Comparison of ENCODE assay signal across 9 mouse cellular contexts in the genomic region with DNA sequence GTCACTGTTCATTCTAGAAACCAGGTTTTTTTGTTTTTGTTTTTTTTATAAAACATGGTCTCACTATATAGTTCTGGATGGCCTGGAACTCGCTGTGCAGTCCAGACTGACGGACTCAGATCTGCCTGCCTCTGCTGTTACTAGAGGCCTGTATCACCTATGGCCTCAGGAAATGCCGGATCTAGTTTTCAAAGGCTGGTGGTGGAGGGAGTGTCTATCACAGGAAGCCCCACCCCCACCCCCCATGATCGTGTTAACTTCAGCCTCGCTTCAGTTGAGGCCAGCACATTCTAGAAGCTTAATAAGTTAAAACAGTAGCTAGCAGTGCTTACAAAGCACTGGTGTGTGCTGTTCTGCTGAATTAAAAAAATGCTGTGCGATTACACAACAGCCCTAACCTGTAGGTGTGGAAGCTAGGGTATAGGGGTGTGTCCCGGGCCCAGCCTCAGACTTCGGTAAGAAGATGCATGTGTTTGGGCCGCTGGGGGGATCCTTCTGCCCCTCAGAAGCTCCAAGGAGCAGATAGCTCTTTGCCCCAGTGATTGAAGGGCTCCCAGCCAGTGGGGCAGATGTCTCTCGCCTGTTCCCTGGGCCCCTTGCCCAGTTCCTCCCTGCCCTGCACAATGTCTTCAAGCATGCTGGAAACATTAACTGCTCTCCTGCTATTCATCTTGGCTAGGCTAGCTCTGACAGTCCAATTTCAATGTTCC.
A peak's percentile ranks its signal among the peaks of the same experiment; 100 is the strongest.
DNase-seq lines count a peak whose midpoint lies in the region; ATAC-seq lines count a peak whose summit lies in the region.
"Had no signal": no experiment of that assay in that cellular context is flagged by ENCODE, and none has a peak within 500 bp of the region (broad histone marks: within the 10 kb centered on the region; RNA-seq: fewer than 3 reads in every experiment).

No protein-coding gene starts in this region.

- peaks cover 37% of the 10 kb centered on the region for H3K4me1 ChIP-seq in heart, embryonic 10.5 days

- peak; percentile 29 for DNase-seq in embryo, embryonic 11 days
- no peak for DNase-seq in embryo, embryonic 10 days (ENCODE audit: low spot score)
- peak; percentile 61 for DNase-seq in CD4-positive, CD25-positive, alpha-beta regulatory T cell, adult 2 months (ENCODE audit: low read depth, low spot score)
- DNase-seq in heart, embryonic 10.5 days (ENCODE audit: low spot score) = no peak
- peak; percentile 94 for DNase-seq in kidney, adult 9 months
- DNase-seq in lung, postnatal 4 days = peak; percentile 55 to 84
- DNase-seq in urinary bladder, postnatal 25 days (ENCODE audit: low spot score) = peak; percentile 38

- H3K36me3 ChIP-seq in heart, embryonic 10.5 days = no peaks in the 10 kb centered on the region

- H3K27me3 ChIP-seq in heart, embryonic 10.5 days (ENCODE audit: insufficient read depth, poor library complexity, severe bottlenecking) = no peaks in the 10 kb centered on the region

- H3K9me3 ChIP-seq in heart, embryonic 10.5 days = no peaks in the 10 kb centered on the region

- peak; percentile 50 for ATAC-seq in common myeloid progenitor, adult 5-6 weeks (replicated peaks; ENCODE audit: low read depth, poor library complexity, severe bottlenecking)

- peak overlapping the region; percentile 62 for H3K27ac ChIP-seq in heart, embryonic 10.5 days
- H3K27ac ChIP-seq: liver, embryonic 14.5 days had no signal

- H3K4me3 ChIP-seq in heart, embryonic 10.5 days = no peak overlapping the region

- WGBS in heart, embryonic 10.5 days = 62% methylated on average over 10 of the region's 10 CpGs

Comparison
In these comparisons a context has a peak if more than half of its experiments do, and no peak if none do; other contexts are left out.
1. DNase-seq: peak in embryo, embryonic 11 days (single experiment), CD4-positive, CD25-positive, alpha-beta regulatory T cell, adult 2 months (single experiment), kidney, adult 9 months (single experiment), lung, postnatal 4 days (2 of 2) and urinary bladder, postnatal 25 days (single experiment); none in embryo, embryonic 10 days (single experiment) and heart, embryonic 10.5 days (single experiment).